Mouse (Mus musculus) brain, embryonic 14.5 days (tissue): ENCODE measurements around the gene Cxcl12.

Experiments
- CTCF ChIP-seq: fragments of 200-500 bp; IDR thresholded peaks from 2 replicates; pipeline ENCODE4 v1.5.1; 2012; ENCODE audit warnings: inconsistent platforms, mild to moderate bottlenecking, moderate library complexity, borderline replicate concordance; ENCODE audit not compliant: insufficient read depth, insufficient read length; ENCODE audit errors: extremely low read depth
- POLR2A ChIP-seq: fragments of 200-500 bp; IDR thresholded peaks from 2 replicates; pipeline ENCODE4 v1.6.1; 2012; ENCODE audit warnings: mild to moderate bottlenecking, inconsistent platforms, borderline replicate concordance; ENCODE audit not compliant: poor library complexity, insufficient read depth, insufficient read length, severe bottlenecking; ENCODE audit errors: extremely low read depth

DNA sequence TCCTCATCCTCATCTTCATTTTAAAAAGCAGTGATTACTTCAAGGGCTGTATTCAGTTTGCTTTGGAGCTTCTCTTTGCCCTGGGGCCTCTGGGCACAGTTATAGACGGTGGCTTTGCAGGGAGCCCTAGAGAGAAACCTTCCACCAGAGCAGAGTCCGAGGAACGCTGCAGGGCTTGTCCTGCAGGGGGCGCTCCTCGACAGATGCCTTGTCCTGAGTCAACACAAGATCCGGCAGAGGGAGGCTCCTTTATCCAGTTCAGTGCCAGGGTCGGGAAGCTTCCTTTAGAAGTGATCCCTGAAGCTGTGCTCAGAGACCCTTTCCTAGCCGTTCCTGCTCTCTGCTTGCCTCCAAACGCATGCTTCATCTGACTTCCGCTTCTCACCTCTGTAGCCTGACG is 5.5 kb downstream of the Cxcl12 start:
- TF ChIP-seq CTCF, result peak; percentile 86
- TF ChIP-seq POLR2A, result no peak
